Mouse (Mus musculus) mesoderm, embryonic 11.5 days (tissue): Measurements from ENCODE around the gene Zfp13.
"Not testable (repeated sequence)": the region's sequence is repeated elsewhere in the genome, so short reads cannot be mapped to it uniquely, and the experiment has no call there.

Experiments
- DNase-seq: peaks from one replicate; pipeline ENCODE4 v3.0.0-alpha.2; 2012; ENCODE audit warnings: low read depth, low spot score

Gene Zfp13

GRCm38 (mm10) chr17:23533591-23534490 is 65.4 kb downstream of the Zfp13 start:
- DNase-seq: not testable (repeated sequence)

DNA sequence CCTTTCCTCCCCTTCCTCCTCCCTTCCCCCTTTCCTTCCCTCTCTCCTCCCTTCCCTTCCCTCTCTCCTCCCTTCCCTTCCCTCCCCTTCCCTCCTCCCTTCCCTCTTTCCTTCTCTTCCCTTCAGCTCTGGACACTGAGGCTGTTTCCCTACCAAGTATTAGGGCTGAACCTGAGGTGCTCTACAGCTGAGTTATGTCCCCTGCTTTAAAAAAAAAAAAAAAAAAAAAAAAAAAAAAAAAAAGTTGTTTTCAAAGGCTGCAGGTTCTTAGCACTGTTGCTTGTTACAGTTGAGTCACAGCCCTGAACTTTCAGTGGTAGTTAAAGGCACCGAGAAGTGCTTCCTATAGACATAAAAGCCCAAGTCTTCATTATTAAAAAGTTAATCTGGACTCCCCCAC is 67.9 kb downstream of the Zfp13 start:
- not testable (repeated sequence) for DNase-seq
